Mouse (Mus musculus) gastrocnemius, postnatal 14 days (tissue): ENCODE data around the gene Kcnj10. TPM values are rescaled to one million over a fixed set of nuclear protein-coding genes. Genes with fewer than 3 reads are reported as not detected.

Experiments used
- DNase-seq: peaks from one replicate; pipeline ENCODE4 v3.0.0; 2021; ENCODE audit warnings: mixed read lengths
- intact Hi-C: fragments of 180-260 bp; cut with DNase I; formaldehyde crosslinking; loops from one replicate; pipeline ENCODE4 v1.15.1; 2025; ENCODE audit warnings: low total_unique reads
- total RNA-seq, 2 experiments: library from RNA; stranded (reverse); gene quantifications; 2 replicates each; pipeline ENCODE4 v1.2.3; 2021

Kcnj10 gene
- total RNA-seq, 2 experiments from 2014 or later, result 0.29 to 0.96 TPM

DNA sequence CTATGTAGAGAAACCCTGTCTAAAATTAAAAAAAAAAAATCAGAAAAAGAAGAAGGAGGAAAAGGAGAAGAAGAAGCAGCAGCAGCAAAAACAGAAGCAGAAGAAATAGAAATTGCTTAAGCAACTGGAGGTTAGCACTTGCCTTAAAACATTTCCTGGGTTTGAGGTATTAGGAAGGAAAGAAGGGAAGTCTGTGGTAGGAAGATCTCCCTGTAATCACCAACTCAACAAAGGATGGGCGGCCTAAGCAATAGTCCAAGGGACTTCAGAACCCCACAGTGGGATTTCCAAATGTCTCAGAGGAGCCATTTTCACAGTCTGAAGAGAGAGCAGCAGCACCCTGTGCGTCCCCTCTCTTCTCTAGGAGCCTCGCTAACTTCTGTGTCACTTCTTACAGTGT is 11.4 kb downstream of the Kcnj10 start:
- intact Hi-C loops, result no loop called here
- no peak for DNase-seq

- intact Hi-C loops, result no loop called here
- no peak for DNase-seq
Observed at GRCm38 (mm10) chr1:172355336-172355735, 14.3 kb downstream of the Kcnj10 start.

DNA sequence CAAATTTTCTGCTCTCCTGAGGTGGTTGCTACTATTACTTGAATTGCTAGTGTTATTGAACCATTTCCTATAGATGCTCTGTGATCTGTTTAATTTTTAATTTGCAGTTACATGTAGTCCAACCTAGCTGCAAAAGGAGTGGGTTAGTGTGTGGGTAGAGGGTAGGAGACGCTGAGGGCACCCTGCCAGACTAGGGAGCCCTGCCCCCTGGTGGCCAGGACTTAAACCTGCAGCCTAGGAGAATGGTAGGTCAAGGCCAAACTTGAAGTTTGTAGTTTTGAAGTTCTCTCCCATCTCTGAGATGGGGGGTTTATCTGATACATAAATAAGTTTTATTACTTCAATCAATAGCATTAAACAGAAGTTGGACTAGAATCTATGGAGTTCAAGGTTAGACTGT is 16.5 kb downstream of the Kcnj10 start:
- intact Hi-C loops, result no loop called here
- DNase-seq, result peak; percentile 62

GRCm38 (mm10) chr1:172358341-172358740 is 17.3 kb downstream of the Kcnj10 start:
- intact Hi-C loops, result no loop called here
- DNase-seq, result no peak

GRCm38 (mm10) chr1:172364684-172365083 is 23.7 kb downstream of the Kcnj10 start:
- intact Hi-C loops, result no loop called here
- peak; percentile 38 for DNase-seq

DNA sequence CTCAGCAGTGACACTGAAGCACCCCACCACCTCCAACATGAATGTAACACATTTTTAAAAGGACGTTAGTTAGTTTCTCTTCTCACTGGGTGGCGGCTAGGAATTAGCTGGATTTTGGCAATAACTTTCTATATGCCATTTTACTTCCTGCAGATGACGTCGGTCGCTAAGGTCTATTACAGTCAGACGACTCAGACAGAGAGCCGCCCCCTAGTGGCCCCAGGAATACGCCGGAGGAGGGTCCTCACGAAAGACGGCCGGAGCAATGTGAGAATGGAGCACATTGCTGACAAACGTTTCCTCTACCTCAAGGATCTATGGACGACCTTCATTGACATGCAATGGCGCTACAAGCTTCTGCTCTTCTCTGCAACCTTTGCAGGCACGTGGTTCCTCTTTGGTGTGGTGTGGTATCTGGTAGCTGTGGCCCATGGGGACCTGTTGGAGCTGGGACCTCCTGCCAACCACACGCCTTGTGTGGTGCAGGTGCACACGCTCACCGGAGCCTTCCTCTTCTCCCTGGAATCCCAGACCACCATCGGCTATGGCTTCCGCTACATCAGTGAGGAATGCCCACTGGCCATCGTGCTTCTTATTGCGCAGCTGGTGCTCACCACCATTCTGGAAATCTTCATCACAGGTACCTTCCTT is 27.9 kb downstream of the Kcnj10 start:
- intact Hi-C loops, result no loop called here
- DNase-seq, result peak; percentile 31

- intact Hi-C loops, result no loop called here
Observed at GRCm38 (mm10) chr1:172376198-172376667, 35.2 kb downstream of the Kcnj10 start, which contains the start of gene Pigm. Gene Pigm (plus strand): TSS chr1:172376546.

DNA sequence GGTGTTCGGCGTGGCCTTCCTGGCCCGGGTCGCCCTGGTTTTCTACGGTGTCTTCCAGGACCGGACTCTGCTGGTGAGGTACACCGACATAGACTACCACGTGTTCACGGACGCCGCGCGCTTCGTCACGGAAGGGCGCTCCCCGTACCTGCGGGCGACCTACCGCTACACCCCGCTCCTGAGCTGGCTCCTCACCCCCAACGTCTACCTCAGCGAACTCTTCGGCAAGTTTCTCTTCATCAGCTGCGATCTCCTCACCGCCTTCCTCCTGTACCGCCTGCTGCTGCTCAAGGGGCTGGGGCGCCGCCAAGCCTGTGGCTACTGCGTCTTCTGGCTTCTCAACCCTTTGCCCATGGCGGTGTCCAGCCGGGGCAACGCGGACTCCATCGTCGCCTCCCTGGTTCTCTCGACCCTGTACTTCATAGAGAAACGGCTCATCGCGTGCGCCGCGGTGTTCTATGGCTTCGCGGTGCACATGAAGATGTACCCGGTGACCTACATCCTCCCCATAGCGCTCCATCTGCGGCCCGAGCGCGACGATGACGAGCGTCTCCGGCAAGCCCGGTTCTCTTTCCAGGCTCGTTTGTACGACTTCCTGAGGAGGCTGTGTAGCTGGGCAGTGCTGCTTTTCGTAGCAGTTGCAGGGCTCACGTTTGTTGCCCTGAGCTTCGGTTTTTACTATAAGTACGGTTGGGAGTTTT is 35.9 kb downstream of the Kcnj10 start:
- intact Hi-C loops, result no loop called here
- peak; percentile 26 for DNase-seq

More at GRCm38 (mm10) chr1:172376198-172376667, 35.2 kb downstream of the Kcnj10 start, which contains the start of gene Pigm:
- DNase-seq, result peak; percentile 98

GRCm38 (mm10) chr1:172380066-172380465 is 39.1 kb downstream of the Kcnj10 start:
- no peak for DNase-seq

DNA sequence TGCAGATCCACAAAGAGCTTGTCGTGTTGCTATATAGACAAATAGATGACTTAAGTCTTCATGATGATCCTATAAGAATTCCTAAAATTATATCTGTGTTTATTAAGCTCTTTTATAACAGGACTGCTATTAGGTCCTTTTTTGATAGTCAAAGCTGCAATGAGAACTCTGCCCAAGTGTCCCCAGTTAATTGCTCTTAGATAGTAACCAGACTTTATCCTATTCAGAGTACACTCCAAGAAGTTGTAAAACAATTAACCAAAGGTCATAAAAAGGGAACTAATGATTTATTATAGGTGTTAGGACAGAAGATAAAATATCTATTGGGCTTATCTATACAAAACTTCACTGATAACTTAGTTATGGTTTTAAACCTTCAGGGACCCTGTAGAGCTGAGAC is 41.1 kb downstream of the Kcnj10 start:
- intact Hi-C loops, result no loop called here
- DNase-seq, result no peak

More at GRCm38 (mm10) chr1:172380066-172380465, 39.1 kb downstream of the Kcnj10 start:
- intact Hi-C loops, result no loop called here

- intact Hi-C loops, result no loop called here
- DNase-seq, result no peak
Observed at GRCm38 (mm10) chr1:172387246-172387645, 46.2 kb downstream of the Kcnj10 start.

DNA sequence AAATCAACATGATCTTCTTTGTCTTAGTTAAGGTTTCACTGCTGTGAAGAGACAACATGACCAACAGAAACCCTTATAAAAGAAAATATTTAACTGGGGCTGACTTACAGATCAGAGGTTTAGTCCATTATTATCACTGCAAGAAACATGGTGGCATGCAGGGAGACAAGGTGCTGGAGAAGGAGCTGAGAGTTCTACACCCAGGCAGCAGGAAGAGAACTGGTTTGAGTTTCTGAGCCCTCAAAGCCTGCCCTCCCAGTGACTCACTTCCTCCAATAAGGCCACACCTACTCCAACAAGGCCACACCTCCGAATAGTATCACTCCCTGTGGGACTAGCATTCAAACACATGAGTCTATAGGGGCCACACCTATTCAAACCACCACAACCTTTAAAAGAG is 49.8 kb downstream of the Kcnj10 start:
- no peak for DNase-seq
- intact Hi-C loops, result no loop called here

DNA sequence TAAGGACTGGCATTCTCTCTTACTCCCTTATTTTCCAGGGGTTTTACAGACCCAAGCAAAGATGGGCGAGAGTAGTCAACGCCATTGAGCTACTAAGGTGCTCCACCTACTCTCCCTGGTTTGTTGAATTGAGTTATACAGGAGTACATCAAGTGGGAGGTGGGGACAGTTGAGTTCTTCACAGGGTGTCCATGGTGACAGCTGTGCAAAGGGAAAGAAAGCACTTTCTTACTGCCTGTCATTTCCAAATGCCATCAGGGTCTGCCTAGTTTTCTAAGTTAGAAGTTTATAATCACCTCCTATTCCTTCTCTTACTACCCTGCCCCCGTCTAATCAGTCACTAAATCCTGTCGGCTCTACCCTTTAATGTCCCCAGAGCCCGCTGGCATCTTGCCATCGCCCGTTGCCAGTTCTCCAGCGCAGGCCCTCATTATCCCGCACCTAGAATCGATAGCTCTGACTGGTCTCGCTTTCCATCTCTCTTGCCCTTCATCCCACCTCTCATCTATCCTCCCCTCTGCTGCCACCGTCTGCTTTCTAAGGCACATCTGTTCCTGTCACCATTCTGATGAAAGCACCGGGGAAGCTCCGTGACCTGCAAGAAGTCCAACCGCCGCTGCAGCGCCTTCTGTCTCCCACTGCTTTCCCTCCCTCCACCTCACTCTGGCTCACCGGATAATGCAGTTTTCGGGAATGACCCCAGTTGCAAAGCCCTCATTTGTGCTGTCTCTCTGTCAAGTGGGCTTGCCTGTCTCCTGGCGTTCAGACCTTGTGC is 51.0 kb downstream of the Kcnj10 start:
- peak; percentile 17 for DNase-seq
- intact Hi-C loops, result no loop called here

GRCm38 (mm10) chr1:172392643-172393170 is 51.7 kb downstream of the Kcnj10 start:
- intact Hi-C loops, result no loop called here
- DNase-seq, result no peak

GRCm38 (mm10) chr1:172393739-172394138 is 52.7 kb downstream of the Kcnj10 start:
- intact Hi-C loops, result no loop called here

GRCm38 (mm10) chr1:172396996-172397752 is 56.2 kb downstream of the Kcnj10 start:
- intact Hi-C loops, result no loop called here
- DNase-seq, result no peak

More at GRCm38 (mm10) chr1:172393739-172394138, 52.7 kb downstream of the Kcnj10 start:
- no peak for DNase-seq

DNA sequence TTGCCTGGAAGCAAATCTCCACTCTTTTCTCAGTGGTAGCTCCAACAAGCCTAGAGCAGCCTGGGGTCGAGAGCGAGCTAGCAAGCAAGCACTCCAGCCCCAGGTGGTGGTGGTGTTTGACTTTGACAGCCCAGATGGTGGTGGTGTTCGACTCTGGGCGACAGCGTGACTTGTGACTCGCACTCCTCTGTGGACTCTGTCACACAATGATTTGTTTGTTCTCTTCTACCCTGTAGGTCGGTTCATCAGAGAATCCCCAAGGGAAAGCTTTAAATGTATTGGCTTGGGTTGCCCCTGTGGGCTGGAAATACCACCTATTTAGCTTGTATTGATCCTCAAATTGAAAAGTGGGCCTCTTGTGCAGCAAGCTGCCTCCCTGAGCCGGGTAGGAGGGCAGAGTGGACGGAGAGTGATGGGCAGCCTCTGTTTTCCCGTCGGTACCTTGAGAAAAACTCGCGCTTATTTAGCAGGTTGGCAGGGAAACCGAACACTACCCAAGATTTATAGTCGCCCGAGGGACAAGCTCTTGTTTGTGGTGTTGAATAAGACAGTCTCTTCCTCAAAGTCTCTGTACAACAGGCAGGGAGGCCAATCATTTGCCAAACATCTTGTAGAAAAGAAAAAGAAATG is 65.2 kb downstream of the Kcnj10 start:
- intact Hi-C loops, result no loop called here
- no peak for DNase-seq

- intact Hi-C loops, result no loop called here
- no peak for DNase-seq
Observed at GRCm38 (mm10) chr1:172408996-172409395, 68.0 kb downstream of the Kcnj10 start.

DNA sequence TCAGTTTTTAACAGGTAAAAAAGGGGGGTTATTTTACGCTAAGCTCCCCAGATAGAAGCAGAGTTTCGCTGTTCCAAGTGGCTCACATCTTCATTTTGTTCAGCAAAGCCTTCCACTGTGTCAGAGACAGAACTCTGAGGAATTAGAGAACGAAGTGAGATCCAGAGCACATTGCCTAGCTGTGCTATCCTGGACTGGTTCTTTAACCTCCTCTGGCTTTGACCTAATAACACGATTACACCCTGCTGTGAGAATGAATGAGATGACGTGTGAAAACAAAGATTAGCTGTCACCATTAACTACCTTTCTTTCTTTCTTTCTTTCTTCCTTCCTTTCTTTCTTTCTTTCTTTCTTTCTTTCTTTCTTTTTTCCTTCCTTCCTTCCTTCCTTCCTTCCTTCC is 68.4 kb downstream of the Kcnj10 start:
- intact Hi-C loops, result no loop called here
- no peak for DNase-seq
